Mouse (Mus musculus): ENCODE results near the gene Lect2. TPM values are rescaled to one million over a fixed set of nuclear protein-coding genes. Genes with fewer than 3 reads are reported as not detected.

The Lect2 gene
- total RNA-seq, 2 experiments from 2014 or later: not detected

DNA sequence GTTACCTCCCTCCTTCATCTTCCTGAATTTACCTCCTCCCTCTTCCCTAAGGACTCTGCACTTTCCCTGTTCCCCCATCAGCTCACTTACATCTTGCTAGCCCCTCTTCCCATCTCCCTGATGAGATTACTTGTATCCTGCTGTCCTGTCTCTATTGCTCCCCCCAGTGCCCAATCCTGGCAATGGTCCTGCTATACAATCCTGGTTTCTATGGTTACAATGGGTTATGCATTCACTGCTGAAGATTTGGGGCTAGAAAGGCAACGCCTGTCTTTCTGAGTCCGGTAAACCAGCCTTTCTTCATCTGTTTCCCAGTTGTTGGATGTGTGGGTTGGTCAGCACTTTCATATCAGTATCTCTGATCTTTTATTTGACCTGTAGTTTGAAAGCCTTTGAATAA, 6.1 kb upstream of the Lect2 start:
- DNase-seq (ENCODE audit: extremely low spot score in 1 of 2, low spot score in 2 of 2): peak; percentile 38 to 69
- intact Hi-C loops (cut with DNase I): loop anchor here (5.0 kb wide), 1 partner anchor 713 kb away; no protein-coding TSS in a partner anchor
- no peak overlapping the region for H3K27ac ChIP-seq
- H3K4me3 ChIP-seq: no peak overlapping the region
- peak; percentile 42 for TF ChIP-seq CTCF (IDR thresholded peaks at IDR 0.05)

DNA sequence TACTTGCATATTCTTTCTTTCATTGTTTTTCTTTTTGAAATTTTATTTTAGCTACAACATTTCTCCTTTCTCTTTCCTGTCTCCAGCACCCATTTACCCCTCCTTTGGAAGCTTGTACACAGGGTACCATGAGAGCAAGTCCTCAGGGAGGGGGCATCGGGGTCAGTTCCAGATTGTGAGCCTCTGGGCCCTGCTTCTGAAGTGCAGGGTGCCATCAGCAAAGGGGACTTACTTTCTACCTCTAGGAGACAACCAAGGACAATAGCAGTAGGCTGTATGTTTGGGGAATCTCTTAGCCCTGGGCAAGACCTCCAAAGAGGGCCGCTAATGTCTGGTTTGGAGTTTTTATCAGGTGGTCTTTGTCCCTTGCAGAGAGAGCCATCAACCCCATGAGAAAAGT, 5.6 kb upstream of the Lect2 start:
- no peak for DNase-seq (ENCODE audit: extremely low spot score in 1 of 2, low spot score in 2 of 2)
- intact Hi-C loops (cut with DNase I): loop anchor here (5.0 kb wide), 1 partner anchor 713 kb away; no protein-coding TSS in a partner anchor

GRCm38 (mm10) chr13:56551661-56552060, 3.4 kb upstream of the Lect2 start:
- DNase-seq (ENCODE audit: extremely low spot score in 1 of 2, low spot score in 2 of 2): no peak
- H3K4me3 ChIP-seq: no peak overlapping the region
- H3K27ac ChIP-seq: no peak overlapping the region
- no peak for TF ChIP-seq CTCF (IDR thresholded peaks at IDR 0.05)
- intact Hi-C loops (cut with DNase I): loop anchor here (5.0 kb wide), 1 partner anchor 716 kb away; no protein-coding TSS in a partner anchor

More for the DNA sequence above, 5.6 kb upstream of the Lect2 start:
- Histone ChIP-seq H3K27ac (no peak overlapping the region), H3K4me3 (no peak overlapping the region)
- no peak for TF ChIP-seq CTCF (IDR thresholded peaks at IDR 0.05)

GRCm38 (mm10) chr13:56550574-56550973, 2.3 kb upstream of the Lect2 start:
- intact Hi-C loops (cut with DNase I): loop anchor here (5.0 kb wide), 1 partner anchor 717 kb away; no protein-coding TSS in a partner anchor
- Histone ChIP-seq H3K27ac (no peak overlapping the region), H3K4me3 (no peak overlapping the region)
- no peak for TF ChIP-seq CTCF (IDR thresholded peaks at IDR 0.05)
- no peak for DNase-seq (ENCODE audit: extremely low spot score in 1 of 2, low spot score in 2 of 2)

GRCm38 (mm10) chr13:56549364-56549763, 1.1 kb upstream of the Lect2 start:
- no peak overlapping the region for H3K4me3 ChIP-seq
- no peak for DNase-seq (ENCODE audit: extremely low spot score in 1 of 2, low spot score in 2 of 2)
- TF ChIP-seq CTCF (IDR thresholded peaks at IDR 0.05): no peak
- intact Hi-C loops (cut with DNase I): no loop called here
- H3K27ac ChIP-seq: no peak overlapping the region

GRCm38 (mm10) chr13:56544956-56545355, 3.3 kb downstream of the Lect2 start:
- intact Hi-C loops (cut with DNase I): no loop called here
- Histone ChIP-seq H3K4me3 (no peak overlapping the region), H3K27ac (no peak overlapping the region)
- no peak for TF ChIP-seq CTCF (IDR thresholded peaks at IDR 0.05)
- DNase-seq (ENCODE audit: extremely low spot score in 1 of 2, low spot score in 2 of 2): no peak

- intact Hi-C loops (cut with DNase I): no loop called here
- no peak for DNase-seq (ENCODE audit: extremely low spot score in 1 of 2, low spot score in 2 of 2)
- no peak for TF ChIP-seq CTCF (IDR thresholded peaks at IDR 0.05)
- Histone ChIP-seq H3K27ac (no peak overlapping the region), H3K4me3 (no peak overlapping the region)
Measured at GRCm38 (mm10) chr13:56543805-56544204, 4.5 kb downstream of the Lect2 start.

DNA sequence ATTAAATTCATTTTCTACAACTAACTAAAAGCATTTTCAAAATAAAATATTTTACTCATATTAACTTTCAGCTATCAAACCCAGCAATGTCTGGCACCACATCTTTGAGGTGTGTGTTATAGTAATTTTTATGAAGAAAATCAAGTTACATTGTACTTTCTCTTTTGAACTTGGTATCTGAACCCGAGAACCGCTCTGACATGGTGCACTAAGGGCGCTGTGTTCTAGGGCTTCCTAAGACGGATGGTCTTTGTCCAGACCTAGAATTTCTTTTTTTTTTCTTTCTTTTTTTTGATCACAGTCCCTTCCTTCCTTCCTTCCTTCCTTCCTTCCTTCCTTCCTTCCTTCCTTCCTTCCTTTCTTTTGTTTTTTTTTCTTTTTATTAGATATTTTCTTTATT, 8.5 kb downstream of the Lect2 start:
- peak in 1 of 2 experiments; percentile 26 for DNase-seq (ENCODE audit: extremely low spot score in 1 of 2, low spot score in 2 of 2)
- intact Hi-C loops (cut with DNase I): no loop called here
- TF ChIP-seq CTCF (IDR thresholded peaks at IDR 0.05): peak; percentile 58
- no peak overlapping the region for H3K4me3 ChIP-seq
- no peak overlapping the region for H3K27ac ChIP-seq

DNA sequence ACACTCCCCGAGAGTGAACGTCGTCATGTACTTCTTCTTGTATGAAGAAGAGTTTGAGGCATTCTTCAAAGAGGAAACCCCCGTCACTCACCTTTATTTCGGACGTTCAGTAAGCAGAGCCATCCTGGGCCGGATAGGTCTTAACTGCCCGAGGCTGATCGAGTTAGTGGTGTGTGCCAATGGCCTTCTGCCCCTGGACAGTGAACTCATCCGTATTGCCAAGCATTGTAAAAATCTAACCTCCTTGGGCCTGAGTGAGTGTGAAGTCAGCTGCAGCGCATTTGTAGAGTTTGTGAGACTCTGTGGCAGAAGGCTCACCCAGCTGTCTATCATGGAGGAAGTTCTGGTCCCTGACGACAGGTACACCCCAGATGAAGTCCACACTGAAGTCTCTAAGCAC, 11.3 kb downstream of the Lect2 start:
- no peak for DNase-seq (ENCODE audit: extremely low spot score in 1 of 2, low spot score in 2 of 2)
- no peak overlapping the region for H3K27ac ChIP-seq
- H3K4me3 ChIP-seq: no peak overlapping the region
- TF ChIP-seq CTCF (IDR thresholded peaks at IDR 0.05): no peak
- intact Hi-C loops (cut with DNase I): no loop called here

DNA sequence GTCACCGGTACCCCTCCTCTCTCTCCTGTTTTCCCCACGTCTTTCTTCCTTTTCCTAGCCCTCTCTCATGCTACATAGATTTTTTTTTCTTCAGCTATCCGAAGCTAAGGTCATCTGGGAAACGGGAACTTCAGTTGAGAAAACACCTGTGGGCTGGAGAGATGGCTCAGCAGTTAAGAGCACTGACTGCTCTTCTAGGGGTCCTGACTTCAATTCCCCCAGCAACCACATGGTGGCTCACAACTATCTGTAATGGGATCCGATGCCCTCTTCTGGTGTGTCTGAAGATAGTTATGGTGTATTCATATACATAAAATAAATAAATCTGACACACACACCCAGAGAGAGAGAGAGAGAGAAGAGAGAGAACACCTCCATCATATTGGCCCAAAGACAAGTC, 12.7 kb downstream of the Lect2 start:
- peak; percentile 28 for TF ChIP-seq CTCF (IDR thresholded peaks at IDR 0.05)
- no peak for DNase-seq (ENCODE audit: extremely low spot score in 1 of 2, low spot score in 2 of 2)
- intact Hi-C loops (cut with DNase I): no loop called here
- Histone ChIP-seq H3K4me3 (no peak overlapping the region), H3K27ac (no peak overlapping the region)

GRCm38 (mm10) chr13:56534931-56535330, 13.4 kb downstream of the Lect2 start:
- DNase-seq (ENCODE audit: extremely low spot score in 1 of 2, low spot score in 2 of 2): no peak
- no peak for TF ChIP-seq CTCF (IDR thresholded peaks at IDR 0.05)
- Histone ChIP-seq H3K27ac (no peak overlapping the region), H3K4me3 (no peak overlapping the region)
- intact Hi-C loops (cut with DNase I): no loop called here

DNA sequence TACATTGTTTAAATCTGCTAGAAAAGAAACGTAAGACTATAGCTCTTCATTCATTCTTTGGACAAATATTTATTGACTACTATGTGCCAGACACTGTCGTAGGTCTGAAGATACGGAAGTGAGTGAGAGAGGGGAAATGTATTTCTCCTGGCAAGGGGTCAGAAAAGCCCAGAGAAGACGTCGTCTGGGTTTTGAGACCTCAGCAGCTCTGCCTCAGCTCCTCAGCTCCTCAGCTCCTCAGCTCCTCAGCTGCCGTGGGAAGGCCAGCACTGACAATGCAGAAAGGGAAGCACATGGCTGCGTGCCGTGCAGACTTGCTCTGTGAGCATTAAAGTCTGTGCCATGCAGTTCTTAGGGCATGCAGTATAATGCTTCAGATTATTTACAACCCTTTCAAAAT, 18.6 kb downstream of the Lect2 start:
- intact Hi-C loops (cut with DNase I): no loop called here
- Histone ChIP-seq H3K27ac (no peak overlapping the region), H3K4me3 (no peak overlapping the region)
- TF ChIP-seq CTCF (IDR thresholded peaks at IDR 0.05): no peak
- no peak for DNase-seq (ENCODE audit: extremely low spot score in 1 of 2, low spot score in 2 of 2)

GRCm38 (mm10) chr13:56529031-56529430, 19.3 kb downstream of the Lect2 start:
- no peak overlapping the region for H3K27ac ChIP-seq
- DNase-seq (ENCODE audit: extremely low spot score in 1 of 2, low spot score in 2 of 2): no peak
- no peak for TF ChIP-seq CTCF (IDR thresholded peaks at IDR 0.05)
- H3K4me3 ChIP-seq: no peak overlapping the region
- intact Hi-C loops (cut with DNase I): no loop called here

Measured in left cerebral cortex, adult 2 months (tissue).